Mouse (Mus musculus) neural tube, embryonic 10.5 days (tissue): Measurements from ENCODE around the gene Slc6a8.
A peak's percentile ranks its signal among the peaks of the same experiment; 100 is the strongest.

Source experiments
- DNase-seq: peaks from one replicate; pipeline ENCODE4 v3.0.0-alpha.2; 2017; ENCODE audit warnings: low spot score; ENCODE audit errors: extremely low spot score

Slc6a8 gene

GRCm38 (mm10) chrX:73672879-73673618, at the start of gene Slc6a8:
TSS of gene Slc6a8 (plus strand) at chrX:73673150.
- DNase-seq = peak; percentile 62

GRCm38 (mm10) chrX:73626981-73627380, 46.0 kb upstream of the Slc6a8 start:
- no peak for DNase-seq

GRCm38 (mm10) chrX:73635425-73635824, 37.5 kb upstream of the Slc6a8 start:
- no peak for DNase-seq

- no peak for DNase-seq
These were observed 35.5 kb upstream of the Slc6a8 start for GRCm38 (mm10) chrX:73637415-73637814.

GRCm38 (mm10) chrX:73639255-73639675, 33.7 kb upstream of the Slc6a8 start, which contains the start of gene Dusp9:
TSS of gene Dusp9 (plus strand) at chrX:73639419.
- DNase-seq = peak; percentile 63

GRCm38 (mm10) chrX:73639901-73640469, 33.0 kb upstream of the Slc6a8 start:
- DNase-seq = peak; percentile 37

- no peak for DNase-seq
These were observed 27.8 kb upstream of the Slc6a8 start for GRCm38 (mm10) chrX:73645121-73645520.

- DNase-seq = no peak
These were observed 22.1 kb upstream of the Slc6a8 start for GRCm38 (mm10) chrX:73650869-73651268.

GRCm38 (mm10) chrX:73653392-73653791, 19.6 kb upstream of the Slc6a8 start:
- DNase-seq = no peak

- peak; percentile 63 for DNase-seq
These were observed 18.8 kb upstream of the Slc6a8 start for GRCm38 (mm10) chrX:73654177-73654576.

- no peak for DNase-seq
These were observed 17.4 kb upstream of the Slc6a8 start for GRCm38 (mm10) chrX:73655529-73655928.

- no peak for DNase-seq
These were observed 14.6 kb upstream of the Slc6a8 start for GRCm38 (mm10) chrX:73658391-73658790.

GRCm38 (mm10) chrX:73658936-73659574, 13.9 kb upstream of the Slc6a8 start:
- DNase-seq = no peak

GRCm38 (mm10) chrX:73659575-73660283, 13.2 kb upstream of the Slc6a8 start, which contains the start of gene Pnck:
TSS of gene Pnck (minus strand) at chrX:73660117.
- DNase-seq = peak; percentile 40

- no peak for DNase-seq
These were observed 12.7 kb upstream of the Slc6a8 start for GRCm38 (mm10) chrX:73660284-73660665.

GRCm38 (mm10) chrX:73663143-73663542, 9.8 kb upstream of the Slc6a8 start:
- DNase-seq = no peak

- peak; percentile 37 for DNase-seq
These were observed 919 bp upstream of the Slc6a8 start for GRCm38 (mm10) chrX:73672031-73672431.

- no peak for DNase-seq
These were observed 643 bp downstream of the Slc6a8 start for GRCm38 (mm10) chrX:73673619-73673967.

- peak; percentile 36 for DNase-seq
These were observed 1.2 kb downstream of the Slc6a8 start for GRCm38 (mm10) chrX:73673968-73674661.

- DNase-seq = no peak
These were observed 2.3 kb downstream of the Slc6a8 start for GRCm38 (mm10) chrX:73675231-73675630.

- DNase-seq = no peak
These were observed 3.7 kb downstream of the Slc6a8 start for GRCm38 (mm10) chrX:73676668-73677067.
